Mouse (Mus musculus): Measurements from ENCODE around the gene Zyx.

Gene Zyx

DNA sequence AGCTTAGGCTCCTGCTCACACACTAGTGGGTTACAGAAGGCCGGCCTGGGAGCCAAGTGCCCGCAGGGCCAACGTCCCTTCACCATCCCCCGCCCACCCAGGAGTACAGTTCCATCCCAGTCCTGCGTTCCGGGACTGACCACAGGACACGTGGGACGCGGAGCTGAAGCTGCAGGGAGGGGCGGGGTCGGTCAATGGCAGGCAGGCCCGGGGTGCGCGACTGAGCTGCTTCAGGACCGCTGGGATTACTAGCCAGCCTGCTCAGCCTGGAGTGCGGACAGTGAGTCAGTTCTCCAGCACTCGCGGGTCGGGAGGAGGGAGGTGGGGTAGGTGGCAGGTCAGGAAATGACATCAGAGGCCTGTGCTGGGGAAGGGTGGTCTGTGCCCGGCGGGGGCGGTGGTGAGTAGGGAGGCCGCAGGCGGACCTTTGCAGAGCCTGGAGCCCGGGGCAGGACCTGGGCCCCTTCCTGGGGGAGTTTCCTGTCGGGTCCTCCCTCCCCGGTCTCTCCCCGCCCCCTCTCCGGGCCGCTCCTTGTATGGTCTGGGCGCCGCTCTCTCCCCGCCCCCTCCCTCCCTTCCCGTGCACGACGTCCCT is at the start of gene Zyx:
Zyx (plus strand) TSS at position 205 of the 595 bp plus-strand sequence.
- DNase-seq (ENCODE audit: low read depth, low spot score): peak; percentile 81

DNA sequence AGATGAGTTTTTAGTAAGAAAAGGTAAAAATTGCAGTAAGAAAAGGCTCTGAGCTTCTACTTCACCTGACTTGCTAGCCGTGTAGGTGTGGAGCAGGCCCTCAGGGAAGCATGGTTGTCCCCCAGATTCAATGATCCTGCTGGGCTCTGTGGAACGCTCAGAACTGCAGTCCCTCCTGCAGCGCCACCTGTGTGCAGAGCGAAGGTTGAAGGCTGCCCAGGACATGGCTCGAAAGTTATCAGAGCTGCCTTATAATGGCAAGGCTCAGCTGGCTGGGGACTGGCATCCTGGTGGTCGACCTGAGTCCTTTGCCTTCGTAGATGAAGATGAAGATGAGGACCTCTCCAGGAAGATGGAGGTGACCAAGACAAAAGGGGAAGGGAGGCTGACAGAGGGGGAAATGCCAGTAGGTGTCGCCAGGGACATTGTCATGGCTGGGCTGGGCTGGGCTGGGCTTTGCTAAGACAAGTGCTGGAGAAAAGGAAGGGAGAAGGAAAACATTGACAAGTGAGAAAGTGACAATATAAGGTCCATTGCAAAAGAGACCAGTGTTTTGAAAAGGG is 39.5 kb upstream of the Zyx start:
- no peak for DNase-seq (ENCODE audit: low read depth, low spot score)

DNA sequence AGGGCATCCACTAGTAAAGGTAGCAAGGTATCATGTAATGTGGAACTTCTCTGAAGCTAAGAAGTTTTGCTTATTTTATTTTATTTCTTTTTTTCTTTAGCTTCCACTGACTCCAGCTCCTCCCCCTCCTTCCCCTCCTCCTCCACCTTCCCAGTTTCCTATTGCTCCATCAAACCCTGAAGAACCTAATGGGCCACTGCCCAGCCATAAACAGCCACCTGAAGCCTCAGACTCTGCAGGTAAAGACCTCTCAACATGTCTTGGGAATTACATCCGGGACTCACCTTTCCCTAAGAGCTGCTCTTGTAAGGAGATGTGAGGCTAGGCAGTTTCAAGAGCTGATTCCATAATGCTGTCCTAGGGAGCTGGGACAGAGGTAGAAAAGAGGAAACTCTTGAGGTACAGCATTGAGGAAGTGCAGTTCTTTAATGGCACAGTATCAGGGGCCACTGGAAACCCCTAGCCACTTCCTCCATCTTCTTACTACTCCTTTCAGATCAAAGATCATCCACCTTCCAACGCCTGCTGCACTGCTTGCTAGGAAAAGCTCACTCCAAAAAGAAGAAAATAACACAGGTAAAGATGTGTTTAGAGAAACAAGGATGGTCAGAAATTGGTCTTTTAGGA is 38.9 kb upstream of the Zyx start:
- DNase-seq (ENCODE audit: low read depth, low spot score): peak; percentile 12

DNA sequence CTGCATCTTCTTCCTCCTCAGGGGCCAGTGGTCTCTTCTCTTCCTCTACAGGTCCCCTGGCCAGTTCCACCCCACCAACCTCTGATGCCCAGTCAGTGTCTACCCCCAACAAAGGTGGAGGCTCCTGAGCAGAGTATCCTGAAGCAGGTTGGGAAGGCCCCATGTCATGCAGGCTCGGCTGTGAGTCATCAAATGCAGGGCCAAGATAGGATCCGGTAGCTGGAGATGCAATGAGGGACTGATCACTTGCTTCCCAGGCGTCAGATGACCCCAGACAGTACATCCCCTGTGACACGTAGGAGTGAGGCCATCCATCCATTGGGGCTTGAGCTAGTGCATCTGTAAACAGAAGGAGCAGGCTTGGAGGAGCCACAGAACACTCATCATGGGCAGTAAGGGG is 31.1 kb upstream of the Zyx start:
- DNase-seq (ENCODE audit: low read depth, low spot score): no peak

DNA sequence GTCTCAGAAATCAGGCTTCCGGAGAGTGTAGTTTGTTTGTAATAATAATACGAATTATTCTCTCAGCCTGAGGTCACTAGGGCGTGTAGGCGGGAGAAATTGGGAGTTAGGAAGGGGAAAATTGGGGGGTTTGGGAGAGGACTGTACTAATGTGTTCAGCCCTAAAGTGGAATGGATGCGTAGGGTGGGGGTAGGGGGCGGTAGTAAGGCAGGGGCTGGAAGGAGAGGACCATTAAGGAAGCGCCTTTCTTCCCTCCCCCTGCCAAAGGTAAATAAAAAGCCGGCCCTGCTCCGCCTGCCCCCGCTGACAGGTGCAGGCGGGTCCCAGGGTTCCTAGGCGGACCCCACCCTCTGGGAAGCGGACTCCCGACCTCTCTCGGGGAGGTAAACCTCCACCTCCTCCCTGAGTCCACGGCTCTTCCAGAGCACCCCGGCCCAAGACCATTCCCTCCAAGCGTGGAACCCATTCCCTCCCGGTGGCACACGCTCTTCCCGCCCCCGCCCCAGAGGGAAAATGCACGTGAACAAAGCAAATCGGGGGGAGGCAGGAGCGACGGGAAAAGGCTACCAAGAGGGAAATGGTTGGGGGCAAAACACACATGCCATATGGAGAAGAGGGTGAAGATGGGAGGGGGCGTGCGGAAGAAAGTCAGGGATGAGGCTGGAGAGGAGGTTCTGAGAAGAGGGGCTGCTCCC is 25.9 kb upstream of the Zyx start:
- DNase-seq (ENCODE audit: low read depth, low spot score): no peak

DNA sequence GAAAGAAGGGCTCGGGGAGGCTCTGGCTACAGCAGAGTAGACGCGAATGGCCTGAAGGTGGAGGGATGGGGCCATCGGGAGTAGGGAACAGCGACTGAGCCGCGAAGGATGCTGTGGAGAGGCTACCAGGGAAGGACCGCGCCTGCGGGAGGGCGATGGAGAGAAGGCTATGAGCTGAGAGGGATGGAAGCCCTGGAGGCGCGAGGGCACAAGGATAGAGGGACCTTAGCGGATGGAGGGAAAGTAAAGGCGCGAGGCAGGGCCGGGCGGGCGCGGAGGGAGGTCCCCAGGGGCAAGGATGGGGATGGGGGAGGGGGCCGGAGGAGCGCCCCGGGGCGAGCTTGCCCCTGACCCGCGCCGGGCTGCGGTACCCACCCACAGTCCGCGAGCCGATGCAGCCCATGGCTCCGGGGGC is 25.4 kb upstream of the Zyx start:
- DNase-seq (ENCODE audit: low read depth, low spot score): no peak

DNA sequence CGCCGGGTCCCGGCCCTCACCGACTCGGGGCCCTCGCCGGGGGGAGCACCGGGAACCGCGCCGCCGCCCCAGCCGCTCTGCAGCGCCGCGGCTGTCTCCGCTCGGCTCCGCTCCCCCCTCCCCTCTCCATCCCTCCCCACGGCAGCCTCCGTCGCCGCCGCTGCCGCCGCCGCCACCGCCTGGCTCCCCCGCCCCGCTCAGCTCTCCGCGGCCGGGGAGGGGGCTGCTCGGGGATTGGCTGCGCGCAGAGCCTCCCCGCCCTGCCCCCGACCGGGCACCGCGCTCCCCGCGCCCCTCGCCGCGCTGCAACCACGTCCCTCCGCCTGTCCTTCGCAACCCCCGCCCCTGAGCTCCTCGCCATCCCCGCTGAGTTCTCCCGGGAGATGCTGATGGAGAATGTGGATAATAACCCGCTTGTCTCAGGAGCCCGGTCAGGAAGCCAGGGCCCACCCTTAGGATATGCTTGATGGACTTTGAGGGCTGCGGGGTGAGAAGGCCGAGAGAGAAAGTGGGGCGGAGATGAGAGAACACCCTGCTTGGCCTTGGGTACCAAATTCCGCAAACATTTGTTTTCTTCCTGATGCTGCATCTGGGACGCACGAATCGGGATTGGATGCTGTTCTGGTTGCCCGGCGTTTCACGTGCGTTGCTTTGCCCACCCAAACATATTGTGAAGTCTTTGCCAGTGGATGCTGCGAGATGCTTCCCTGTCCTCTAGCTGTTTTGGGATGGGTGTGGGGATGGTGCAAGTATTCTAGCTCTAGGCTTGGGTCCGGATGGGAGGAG is 24.8 kb upstream of the Zyx start, which contains the start of gene Fam131b:
Fam131b (minus strand) TSS at position 162 of the 786 bp plus-strand sequence.
- DNase-seq (ENCODE audit: low read depth, low spot score): no peak

DNA sequence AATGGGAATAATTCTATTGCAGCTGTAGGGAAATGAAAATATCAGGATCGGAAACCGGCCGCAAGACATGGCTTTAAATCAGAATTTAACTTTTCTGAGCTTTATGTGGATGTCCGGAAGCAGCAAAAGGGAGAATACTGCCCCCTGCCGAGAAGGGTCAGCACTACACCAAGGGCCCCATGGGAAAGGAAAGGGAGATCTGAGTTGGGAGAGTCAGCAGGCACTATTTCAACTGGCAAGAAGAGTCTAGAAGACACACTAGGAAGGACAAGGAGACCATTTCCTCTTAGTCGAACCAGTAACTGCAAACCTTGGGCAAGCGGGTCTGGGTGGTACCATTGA is 24.2 kb upstream of the Zyx start:
- DNase-seq (ENCODE audit: low read depth, low spot score): peak; percentile 76

DNA sequence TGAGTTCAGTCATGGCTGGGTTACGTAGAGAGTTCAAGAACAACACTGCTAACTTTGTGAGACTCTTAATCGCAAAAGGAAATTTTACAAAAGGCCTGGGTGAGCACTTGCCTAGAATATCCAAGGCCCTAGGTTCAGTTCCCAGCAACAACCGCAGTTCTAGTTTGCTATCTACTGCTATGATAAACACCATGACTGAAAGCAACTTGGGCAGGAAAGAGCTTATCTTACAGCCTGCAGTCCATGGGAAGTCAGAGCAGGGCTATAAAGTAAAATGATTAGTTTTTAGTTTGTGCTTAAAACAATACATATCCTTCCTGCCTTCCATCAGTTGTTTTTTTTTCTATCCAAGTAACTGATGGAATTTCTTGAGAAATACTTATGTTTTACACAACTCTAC is 22.9 kb upstream of the Zyx start:
- DNase-seq (ENCODE audit: low read depth, low spot score): no peak

DNA sequence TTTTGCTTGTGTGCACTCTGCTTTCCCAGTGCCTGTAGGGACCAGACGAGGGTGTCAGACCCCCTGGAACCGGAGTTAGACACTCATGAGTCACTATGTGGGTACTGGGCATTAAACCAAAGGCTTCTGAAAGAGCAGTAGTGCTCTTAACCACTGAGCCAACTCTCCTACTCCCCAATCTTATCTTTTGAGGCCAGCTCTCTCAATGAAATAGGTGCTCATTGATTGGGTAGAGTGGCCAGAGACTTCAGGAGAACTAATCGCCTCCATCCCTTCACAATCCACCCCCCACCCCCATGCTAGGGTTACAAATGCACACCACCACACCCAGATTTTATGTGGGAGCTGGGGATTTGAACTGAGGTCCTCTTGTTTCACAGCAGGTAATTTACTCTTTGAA is 20.7 kb upstream of the Zyx start:
- no peak for DNase-seq (ENCODE audit: low read depth, low spot score)

DNA sequence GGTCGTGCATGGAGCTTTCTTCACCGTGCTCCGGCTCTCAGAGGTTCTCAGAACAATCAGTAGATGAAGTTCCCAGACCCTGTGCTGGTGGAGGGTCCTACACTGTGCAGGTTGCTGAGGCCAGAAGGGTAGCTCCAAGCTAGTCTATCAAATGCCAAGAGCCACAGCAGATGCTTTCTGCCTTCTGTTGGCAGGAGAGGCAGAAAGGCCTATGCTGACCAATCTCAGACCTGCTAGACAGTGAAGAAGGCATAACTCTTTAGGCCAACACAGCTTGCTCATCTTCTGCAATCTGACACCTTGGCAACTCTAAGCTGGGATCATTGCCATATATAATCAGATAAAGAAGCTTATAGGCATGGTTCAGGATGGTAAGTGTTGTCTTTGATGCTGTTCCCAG is 19.2 kb upstream of the Zyx start:
- DNase-seq (ENCODE audit: low read depth, low spot score): no peak

DNA sequence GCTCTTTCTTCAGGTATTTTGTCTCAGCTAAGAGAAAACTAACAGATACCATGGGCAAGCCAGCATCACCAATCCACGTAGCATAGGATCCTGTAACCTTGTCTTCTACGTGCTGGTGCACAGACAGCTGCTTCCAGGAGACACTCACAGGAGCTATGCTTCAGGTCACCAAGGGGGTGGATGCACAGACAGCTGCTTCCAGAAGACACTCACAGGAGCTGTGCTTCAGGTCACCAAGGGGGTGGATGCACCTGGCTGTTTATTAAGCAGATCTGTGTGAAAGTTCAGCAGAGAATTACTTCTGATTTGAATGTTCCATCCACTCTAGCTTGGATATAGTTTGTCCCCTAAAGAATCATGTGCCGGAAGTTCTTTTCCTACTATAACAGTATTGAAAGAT is 18.5 kb upstream of the Zyx start:
- no peak for DNase-seq (ENCODE audit: low read depth, low spot score)

DNA sequence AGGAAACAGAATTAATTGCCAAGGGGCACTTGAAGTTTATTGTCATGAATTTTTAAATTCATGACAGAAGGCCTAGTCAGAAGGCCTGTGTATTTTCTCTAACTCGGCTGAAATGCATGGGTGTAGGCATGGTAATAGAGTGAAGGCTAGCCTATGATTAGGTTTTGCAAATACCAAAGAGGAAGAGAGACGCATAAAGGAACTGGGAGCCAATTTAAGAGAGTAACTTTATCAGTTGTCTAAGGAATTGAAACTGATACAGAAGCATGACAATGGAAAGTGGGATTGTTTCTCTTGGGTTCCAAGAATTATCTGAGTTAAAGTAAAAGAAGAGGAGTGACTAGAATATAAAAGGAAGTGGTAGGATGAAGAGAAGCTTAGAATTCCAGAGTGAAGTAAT is 10.2 kb upstream of the Zyx start:
- no peak for DNase-seq (ENCODE audit: low read depth, low spot score)

DNA sequence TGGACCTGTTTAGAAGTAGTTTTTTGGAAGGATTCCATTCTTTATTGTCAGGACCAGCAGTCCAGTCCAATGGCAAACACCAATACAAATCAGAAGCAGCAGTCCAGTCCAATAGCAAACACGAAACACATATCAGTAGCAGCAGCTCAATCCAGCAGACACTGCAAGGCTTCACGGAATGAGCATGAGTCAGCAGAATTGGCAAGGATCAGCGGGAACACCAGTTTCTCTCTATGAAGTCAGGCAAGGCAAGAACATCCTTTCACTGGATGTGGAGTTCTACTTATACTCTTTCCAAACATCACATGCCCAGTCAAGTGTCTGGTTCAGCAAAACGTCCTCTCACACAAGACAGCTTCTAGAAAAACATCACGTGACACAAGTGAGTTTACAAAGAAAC is 9.4 kb upstream of the Zyx start:
- no peak for DNase-seq (ENCODE audit: low read depth, low spot score)

DNA sequence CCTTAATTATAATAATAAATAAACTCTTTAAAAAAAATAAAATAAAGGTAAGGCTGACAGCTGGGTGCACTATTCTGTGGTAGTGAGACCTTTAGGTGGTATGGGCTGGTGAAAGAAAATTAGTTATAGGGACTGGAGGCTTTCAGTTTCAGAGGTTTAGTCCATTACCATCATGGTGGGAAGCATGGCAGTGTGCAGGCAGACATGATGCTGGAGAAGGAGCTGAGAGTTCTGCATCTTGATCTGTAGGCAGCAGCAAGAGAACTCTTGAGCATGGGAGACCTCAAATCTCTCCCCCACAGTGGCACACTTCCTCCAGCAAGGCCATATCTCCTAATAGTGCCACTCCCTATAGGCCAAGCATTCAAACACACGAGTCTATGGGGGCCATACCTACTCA is 7.3 kb upstream of the Zyx start:
- DNase-seq (ENCODE audit: low read depth, low spot score): no peak

DNA sequence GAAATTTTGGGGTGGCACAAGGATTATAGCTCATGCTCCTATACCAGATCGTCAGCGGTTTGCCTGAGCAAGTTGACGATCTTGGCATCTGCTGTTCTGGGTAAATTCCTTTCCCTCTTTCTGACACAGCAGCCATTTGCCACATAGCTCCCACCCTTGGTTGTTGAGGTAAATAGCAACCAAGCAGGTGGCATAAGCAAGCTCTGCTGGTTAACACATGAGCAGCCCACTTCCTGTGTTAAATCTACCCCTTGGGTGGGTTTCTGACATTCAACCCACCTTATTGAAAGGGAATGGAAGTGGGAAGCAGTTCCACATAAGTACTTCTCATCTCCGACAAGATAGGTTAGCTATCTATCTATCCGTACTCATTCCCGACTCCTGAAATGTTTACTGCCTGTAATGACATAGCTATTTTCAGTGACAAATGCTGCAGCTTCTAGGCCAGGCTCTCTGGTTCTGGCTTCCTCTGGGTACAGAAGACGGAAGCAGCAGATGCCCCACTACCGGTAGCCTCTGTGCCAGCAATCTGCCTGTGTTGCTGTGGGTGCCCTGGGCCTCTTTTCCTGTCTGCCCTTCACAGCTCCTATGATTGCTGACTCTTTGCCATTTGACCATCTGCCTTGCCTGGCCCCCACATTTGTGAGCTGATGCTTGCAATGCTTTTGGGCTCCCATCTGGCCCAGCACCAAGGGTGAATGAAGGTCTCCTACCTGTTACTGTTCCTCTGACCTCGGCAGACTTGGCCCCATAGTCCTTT is 5.9 kb upstream of the Zyx start:
- DNase-seq (ENCODE audit: low read depth, low spot score): no peak

DNA sequence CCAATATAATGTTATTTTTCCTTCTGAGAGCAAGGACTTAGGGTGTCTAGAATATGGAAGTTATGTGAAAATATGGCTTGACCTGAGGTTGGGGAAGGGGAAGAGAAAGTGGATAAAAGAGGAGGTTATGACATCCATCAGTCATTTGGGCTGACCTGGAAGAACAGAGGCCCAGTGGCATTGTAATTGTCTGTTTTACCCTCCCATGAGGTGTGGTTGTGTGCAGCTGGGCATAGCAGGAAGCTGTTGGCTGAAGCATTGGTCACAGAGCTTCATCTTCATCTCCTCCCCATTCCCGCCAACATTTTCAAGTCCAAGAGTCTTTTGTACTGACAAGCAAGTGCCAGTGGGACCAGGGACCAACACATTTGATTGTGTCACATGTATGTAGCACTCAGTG is 5.2 kb upstream of the Zyx start:
- DNase-seq (ENCODE audit: low read depth, low spot score): peak; percentile 38

DNA sequence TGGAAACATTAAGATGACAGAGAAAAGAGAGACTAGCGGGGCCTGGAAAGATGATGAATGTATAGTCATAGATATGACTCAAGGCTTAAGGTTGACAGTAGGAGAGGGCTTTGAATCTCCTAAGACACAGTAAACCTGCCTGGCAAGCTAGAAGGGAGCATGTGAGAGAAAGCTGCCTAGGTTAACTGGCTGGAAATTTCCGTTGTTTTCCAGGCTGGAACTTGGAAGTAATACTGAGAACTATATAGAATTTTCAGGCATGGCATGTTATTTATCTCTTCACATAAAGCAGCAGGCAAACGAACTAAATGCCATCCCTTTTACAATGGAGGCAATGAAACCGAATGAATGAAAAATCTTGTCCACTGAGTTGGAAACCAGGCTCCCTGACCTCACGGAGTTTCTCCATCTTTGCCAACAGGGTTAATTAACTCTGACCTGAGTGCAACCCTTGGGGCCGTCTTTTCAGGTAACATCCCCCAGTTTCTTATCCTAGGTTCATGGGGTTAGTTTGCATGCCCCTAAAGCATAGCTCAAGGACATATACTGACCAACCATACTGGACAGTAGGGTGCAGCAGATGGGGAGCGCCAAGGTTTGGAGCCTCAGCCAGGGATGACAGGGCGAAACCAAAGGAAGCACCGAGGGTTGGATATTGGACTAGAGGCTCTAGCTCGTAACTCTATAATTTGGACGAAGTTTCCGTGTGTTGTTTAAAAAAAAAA is 987 bp upstream of the Zyx start:
- DNase-seq (ENCODE audit: low read depth, low spot score): no peak

DNA sequence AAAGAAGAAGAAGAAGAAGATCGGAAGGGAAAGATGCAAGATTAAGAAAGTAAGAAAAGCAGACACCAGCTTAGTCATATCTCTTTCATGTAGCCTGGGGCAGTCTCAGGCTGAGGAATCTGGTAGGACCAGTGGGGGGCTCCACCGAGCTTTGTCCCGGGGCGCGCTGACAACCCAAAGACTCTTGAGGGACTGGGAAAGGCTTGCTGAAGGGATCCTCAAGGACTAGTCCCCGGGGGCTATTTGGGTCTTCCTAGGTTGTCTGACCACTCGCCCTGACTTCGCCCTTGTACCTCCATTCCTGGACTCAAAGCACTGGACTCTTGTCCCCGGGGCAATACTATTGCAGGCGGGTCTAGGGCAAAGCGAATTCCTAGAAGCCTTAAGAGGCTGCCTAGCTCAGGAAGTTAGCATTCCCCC is 414 bp upstream of the Zyx start:
- DNase-seq (ENCODE audit: low read depth, low spot score): peak; percentile 77

DNA sequence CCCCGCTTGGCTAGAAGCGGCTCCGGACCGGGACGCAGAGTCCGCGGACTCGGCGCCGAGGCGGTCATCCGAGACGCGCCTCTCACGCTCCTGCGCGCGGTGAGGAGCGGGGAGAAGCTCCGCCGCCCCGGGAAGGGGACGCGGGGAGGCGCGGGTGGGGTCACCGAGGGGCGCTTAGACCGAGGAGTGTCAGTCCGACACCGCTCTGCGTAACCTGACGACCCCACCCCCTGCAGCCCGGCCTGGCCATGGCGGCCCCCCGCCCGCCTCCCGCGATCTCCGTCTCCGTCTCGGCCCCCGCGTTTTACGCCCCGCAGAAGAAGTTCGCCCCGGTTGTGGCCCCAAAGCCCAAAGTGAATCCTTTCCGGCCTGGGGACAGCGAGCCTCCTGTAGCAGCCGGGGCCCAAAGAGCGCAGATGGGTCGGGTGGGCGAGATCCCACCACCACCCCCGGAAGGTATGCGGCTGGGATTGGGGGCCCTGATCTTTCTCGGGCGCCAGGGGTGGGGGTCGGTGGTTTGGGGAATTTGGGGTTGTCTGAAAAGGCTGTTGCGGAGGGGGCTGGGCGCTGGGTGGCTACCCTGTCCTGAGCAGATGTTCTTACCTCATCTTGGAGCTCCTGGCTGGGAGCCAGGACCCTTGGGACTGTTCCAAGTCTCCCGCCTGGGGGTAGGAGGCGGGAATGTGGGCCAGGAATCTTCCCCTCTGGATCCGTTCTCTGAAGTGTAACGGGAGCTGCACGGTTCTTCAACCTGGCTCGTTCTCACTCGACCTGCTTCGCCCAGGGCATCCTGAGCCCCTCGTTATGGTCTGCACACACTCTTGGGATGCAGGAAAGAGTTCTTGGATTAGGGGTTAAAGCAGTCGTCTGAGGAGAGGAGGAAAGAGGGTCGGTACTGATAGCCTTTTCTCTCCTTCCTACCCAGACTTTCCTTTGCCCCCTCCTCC is 864 bp downstream of the Zyx start:
- no peak for DNase-seq (ENCODE audit: low read depth, low spot score)

Data from A20 (cell line).